Mouse (Mus musculus) ES-Bruce4 (cell line): ENCODE results near the gene Lag3.

Source experiments
- CTCF ChIP-seq: IDR thresholded peaks from one replicate; pipeline ENCODE4 v1.8.1; 2011; ENCODE audit warnings: low read depth, low read length
- POLR2A ChIP-seq: IDR thresholded peaks from one replicate; pipeline ENCODE4 v1.8.1; 2011; ENCODE audit warnings: low read length; ENCODE audit not compliant: insufficient read depth

- no peak for TF ChIP-seq POLR2A
- no peak for TF ChIP-seq CTCF
Measured at GRCm38 (mm10) chr6:124866560-124866959, 44.9 kb downstream of the Lag3 start.
